10 mouse cellular contexts compared by ENCODE assay signal in the genomic region with DNA sequence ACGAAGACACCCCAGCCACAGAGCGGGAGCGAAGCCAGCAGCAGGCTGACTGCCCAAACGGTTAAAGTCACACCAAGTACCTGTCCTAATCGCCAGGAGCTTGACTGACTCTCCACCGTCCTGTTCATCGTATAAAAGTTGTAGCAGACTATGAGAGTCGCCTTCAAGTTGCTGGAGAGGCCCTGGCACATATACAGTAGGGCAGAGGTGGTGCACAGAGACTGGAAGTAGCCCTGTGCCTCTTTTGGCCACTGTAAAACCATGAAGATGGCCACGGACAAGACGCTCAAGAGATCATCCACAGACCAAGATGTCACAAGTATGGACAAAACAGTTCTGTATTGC. TPM values are rescaled to one million over a fixed set of nuclear protein-coding genes. Genes with fewer than 3 reads are reported as not detected.
DNase-seq lines count a peak whose midpoint lies in the region; ATAC-seq and TF ChIP-seq lines count a peak whose summit lies in the region.
"Had no signal": no experiment of that assay in that cellular context is flagged by ENCODE, and none has a peak within 500 bp of the region (broad histone marks: within the 10 kb centered on the region; RNA-seq: fewer than 3 reads in every experiment).

No protein-coding gene starts in this region.

- DNase-seq in heart, postnatal 4 days = no peak
- DNase-seq in ES-E14 (ENCODE audit: low read depth, low spot score) = no peak
- DNase-seq in hindbrain, embryonic 11.5 days (ENCODE audit: low spot score) = no peak
- DNase-seq in urinary bladder, postnatal 14 days (ENCODE audit: low spot score) = no peak
- DNase-seq in Muller cell, postnatal 12 days (ENCODE audit: inconsistent ontology term) = no peak
- DNase-seq in cerebellum, postnatal 36 days = no peak
- DNase-seq: lung, postnatal 10 days had no signal

- no peak overlapping the region for H3K27ac ChIP-seq in heart, embryonic 11.5 days (ENCODE audit: low read depth, low read length)
- H3K27ac ChIP-seq in ES-E14 (ENCODE audit: insufficient read depth, low read depth, low read length, poor library complexity, severe bottlenecking) = no peak overlapping the region
- no peak overlapping the region for H3K27ac ChIP-seq in hindbrain, embryonic 11.5 days (ENCODE audit: low read depth, low read length)
- no peak overlapping the region for H3K27ac ChIP-seq in midbrain, embryonic 12.5 days (replicated peaks)

- in situ Hi-C loops in ES-E14 (cut with MboI; ENCODE audit: low sequenced_read_pairs in 2 of 2, unreplicated experiment in 2 of 2) = no loop called here

- H3K9ac ChIP-seq in heart, embryonic 11.5 days (ENCODE audit: low read depth, low read length) = no peak overlapping the region
- H3K9ac ChIP-seq in ES-E14 (ENCODE audit: insufficient read depth, low read depth, low read length, poor library complexity, severe bottlenecking) = no peak overlapping the region
- peak overlapping the region; percentile 57; the same call in 1 of the 2 replicates for H3K9ac ChIP-seq in hindbrain, embryonic 11.5 days (ENCODE audit: low read depth, low read length)
- H3K9ac ChIP-seq in midbrain, embryonic 12.5 days (replicated peaks) = no peak overlapping the region; the same call in 1 of the 2 replicates

- WGBS in heart, embryonic 11.5 days (ENCODE audit: insufficient replicate concordance) = 13% methylated on average over 10 of the region's 10 CpGs
- 19% methylated on average over 10 of the region's 10 CpGs for WGBS in hindbrain, embryonic 11.5 days
- WGBS in midbrain, embryonic 12.5 days = 20% methylated on average over 10 of the region's 10 CpGs

- H3K36me3 ChIP-seq in heart, embryonic 11.5 days (ENCODE audit: control insufficient read depth, insufficient read depth, low read length) = no peaks in the 10 kb centered on the region
- no peaks in the 10 kb centered on the region for H3K36me3 ChIP-seq in ES-E14 (ENCODE audit: control insufficient read depth, insufficient read depth, low read length, poor library complexity, severe bottlenecking)
- no peaks in the 10 kb centered on the region for H3K36me3 ChIP-seq in hindbrain, embryonic 11.5 days (ENCODE audit: control insufficient read depth, insufficient read depth, low read length)
- no peaks in the 10 kb centered on the region for H3K36me3 ChIP-seq in midbrain, embryonic 12.5 days

- no peak for ATAC-seq in heart, embryonic 11.5 days (replicated peaks; ENCODE audit: insufficient number of reproducible peaks, low FRiP score, low TSS enrichment)
- peak; percentile 49 for ATAC-seq in hindbrain, embryonic 11.5 days (ENCODE audit: low FRiP score)
- ATAC-seq in midbrain, embryonic 12.5 days (ENCODE audit: low FRiP score, low read depth) = peak; percentile 47

- H3K9me3 ChIP-seq in heart, embryonic 11.5 days (replicated peaks; ENCODE audit: control insufficient read depth, low read length) = no peaks in the 10 kb centered on the region
- H3K9me3 ChIP-seq in ES-E14 (ENCODE audit: control insufficient read depth, insufficient read depth, low read depth, low read length) = no peaks in the 10 kb centered on the region
- no peaks in the 10 kb centered on the region for H3K9me3 ChIP-seq in hindbrain, embryonic 11.5 days (ENCODE audit: control insufficient read depth, low read length)
- H3K9me3 ChIP-seq in midbrain, embryonic 12.5 days = no peaks in the 10 kb centered on the region

- peaks cover 13% of the 10 kb centered on the region for H3K27me3 ChIP-seq in heart, embryonic 11.5 days (ENCODE audit: control insufficient read depth, insufficient read depth, low read length)
- peaks cover 5% of the 10 kb centered on the region for H3K27me3 ChIP-seq in hindbrain, embryonic 11.5 days (ENCODE audit: control insufficient read depth, insufficient read depth, low read length)
- H3K27me3 ChIP-seq in midbrain, embryonic 12.5 days = peaks cover 22% of the 10 kb centered on the region

- no peaks in the 10 kb centered on the region for H3K4me1 ChIP-seq in heart, embryonic 11.5 days (ENCODE audit: control insufficient read depth, insufficient read depth, low read length)
- no peaks in the 10 kb centered on the region for H3K4me1 ChIP-seq in ES-E14 (ENCODE audit: control insufficient read depth in 2 of 2, insufficient read depth in 2 of 2, low read length in 2 of 2, poor library complexity in 1 of 2)
- H3K4me1 ChIP-seq in hindbrain, embryonic 11.5 days (replicated peaks; ENCODE audit: control insufficient read depth, insufficient read depth, low read length) = no peaks in the 10 kb centered on the region
- no peaks in the 10 kb centered on the region for H3K4me1 ChIP-seq in midbrain, embryonic 12.5 days

- H3K4me2 ChIP-seq in heart, embryonic 11.5 days = peak overlapping the region; percentile 95
- peak overlapping the region; percentile 89 for H3K4me2 ChIP-seq in hindbrain, embryonic 11.5 days (replicated peaks; ENCODE audit: low read depth, low read length)
- H3K4me2 ChIP-seq in midbrain, embryonic 12.5 days (replicated peaks) = peak overlapping the region; percentile 84

- peak overlapping the region; percentile 48 for H3K4me3 ChIP-seq in heart, embryonic 11.5 days (ENCODE audit: low read depth, low read length)
- H3K4me3 ChIP-seq in ES-E14 (ENCODE audit: insufficient read depth in 1 of 2, low read depth in 1 of 2, low read length in 2 of 2, poor library complexity in 1 of 2, severe bottlenecking in 1 of 2) = peak overlapping the region; percentile 52 to 56; a peak in 3 of 4 replicates
- H3K4me3 ChIP-seq in hindbrain, embryonic 11.5 days (ENCODE audit: low read depth, low read length) = peak overlapping the region; percentile 48
- H3K4me3 ChIP-seq in midbrain, embryonic 12.5 days = peak overlapping the region; percentile 51

TF ChIP-seq in ES-E14, 5 proteins besides CTCF, POLR2A, EP300 and RAD21:
- TF ChIP-seq HCFC1 (IDR thresholded peaks at IDR 0.05; ENCODE audit: borderline replicate concordance, insufficient read depth, low read length) = no peak
- no peak for TF ChIP-seq ZC3H11A (IDR thresholded peaks at IDR 0.05; ENCODE audit: borderline replicate concordance, low read depth, low read length)
- TF ChIP-seq CHD2 (IDR thresholded peaks at IDR 0.05; ENCODE audit: low read depth, low read length) = no peak
- no peak for TF ChIP-seq ZNF384 (IDR thresholded peaks at IDR 0.05; ENCODE audit: low read depth, low read length)
- no peak for TF ChIP-seq MAFK (IDR thresholded peaks at IDR 0.05; ENCODE audit: insufficient read depth, low read depth, low read length)
TF ChIP-seq in ES-E14: peak in this region for 0.

RNA-seq across cellular contexts. Expression of gene Gpr149, which starts 0.9 kb away (rescaled TPM):
- not detected in 2 replicates for polyA plus RNA-seq in heart, embryonic 11.5 days (2014; fragmentation: Nextera tagmentation; extraction: Ambion mirVana)
- total RNA-seq in heart, postnatal 4 days (2021) = not detected
- 0.13 TPM in 1 of 2 replicates, not detected in the other for total RNA-seq in ES-E14 (2012; rRNA removed)
- 0.14 and 0.57 TPM in 2 replicates for polyA plus RNA-seq in hindbrain, embryonic 11.5 days (2014; fragmentation: Nextera tagmentation; extraction: Ambion mirVana)
- 0.46 and 0.50 TPM in 2 replicates for polyA plus RNA-seq in midbrain, embryonic 12.5 days (2016; fragmentation: Nextera tagmentation; extraction: Ambion mirVana)
- polyA plus RNA-seq: gonadal fat pad, adult 2 months had no signal
